Mouse (Mus musculus): ENCODE measurements at regions not wholly inside any gene's neighbourhood (a gene's known extent, or its start where the extent isn't known, plus 50 kb on each side); places are given as distances from the start of the nearest gene placed in this dataset.
"Not testable (repeated sequence)": the region's sequence is repeated elsewhere in the genome, so short reads cannot be mapped to it uniquely, and the experiment has no call there.

DNA sequence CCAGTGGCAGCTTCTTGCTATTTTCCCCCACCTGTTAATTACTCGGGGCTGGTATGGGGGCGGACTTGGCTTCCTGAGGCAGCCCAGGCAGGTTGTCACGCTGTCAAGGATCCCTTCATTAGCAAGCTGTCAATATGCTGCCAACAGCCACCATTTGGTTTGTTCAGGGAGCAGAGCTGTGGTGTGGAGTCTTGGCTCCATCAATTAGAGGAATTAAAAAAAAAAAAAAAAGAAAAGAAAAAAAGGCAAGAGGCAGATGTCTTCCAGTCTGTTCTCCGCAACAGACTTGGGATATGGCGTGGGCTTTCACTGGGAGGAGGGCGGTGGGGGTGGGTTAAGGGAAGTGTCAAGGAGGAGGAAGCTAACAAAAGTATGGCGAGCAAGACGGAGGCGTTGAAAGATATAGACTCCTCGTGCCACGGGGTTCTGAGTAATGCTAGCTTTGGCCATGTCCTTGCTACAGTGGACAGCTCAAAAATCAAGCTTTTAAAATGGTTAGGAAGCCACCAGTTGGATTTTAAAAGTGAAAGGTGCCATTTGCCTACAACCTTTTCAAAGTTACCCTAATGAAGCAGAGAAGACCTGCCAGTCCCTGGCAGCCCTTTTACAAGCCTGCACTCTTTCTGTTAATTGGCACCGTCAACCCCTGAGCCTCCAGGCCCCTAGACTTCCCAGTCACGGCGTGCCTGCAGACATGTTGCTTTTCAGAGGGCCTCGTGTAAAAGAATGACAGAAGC is 530.7 kb downstream of the Pdcd6ip start:
- no peak for DNase-seq (ENCODE audit: low spot score)

DNA sequence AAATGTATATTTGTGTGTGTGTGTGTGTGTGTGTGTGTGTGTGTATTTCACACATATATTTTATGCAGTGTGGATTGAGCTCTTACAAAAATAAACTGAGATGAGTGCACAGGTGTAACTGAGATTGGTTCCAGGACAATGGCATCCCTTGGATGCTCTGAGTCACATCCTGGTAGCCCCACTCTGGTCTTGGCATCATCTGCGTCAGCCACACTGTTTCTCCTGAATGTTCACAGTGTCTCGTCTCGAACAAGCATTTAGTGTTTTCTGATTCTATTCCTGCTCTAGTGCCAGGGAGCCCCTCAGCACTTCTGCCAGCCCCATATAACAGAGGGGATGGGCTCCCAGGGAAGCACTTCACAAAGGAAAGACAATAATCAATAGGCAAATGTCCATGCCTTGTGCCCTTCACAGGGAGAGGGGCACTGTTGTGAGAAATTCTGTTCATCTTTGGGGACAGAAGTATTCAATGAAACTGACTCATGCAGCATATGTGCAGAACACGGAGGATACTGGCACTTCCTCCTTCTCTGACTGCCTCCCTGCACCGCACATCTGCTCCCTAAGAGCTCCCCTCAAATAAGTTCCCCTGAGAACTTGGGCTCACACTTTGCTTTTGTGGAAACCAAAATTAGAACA is 536.2 kb downstream of the Pdcd6ip start:
- DNase-seq (ENCODE audit: low spot score): no peak

DNA sequence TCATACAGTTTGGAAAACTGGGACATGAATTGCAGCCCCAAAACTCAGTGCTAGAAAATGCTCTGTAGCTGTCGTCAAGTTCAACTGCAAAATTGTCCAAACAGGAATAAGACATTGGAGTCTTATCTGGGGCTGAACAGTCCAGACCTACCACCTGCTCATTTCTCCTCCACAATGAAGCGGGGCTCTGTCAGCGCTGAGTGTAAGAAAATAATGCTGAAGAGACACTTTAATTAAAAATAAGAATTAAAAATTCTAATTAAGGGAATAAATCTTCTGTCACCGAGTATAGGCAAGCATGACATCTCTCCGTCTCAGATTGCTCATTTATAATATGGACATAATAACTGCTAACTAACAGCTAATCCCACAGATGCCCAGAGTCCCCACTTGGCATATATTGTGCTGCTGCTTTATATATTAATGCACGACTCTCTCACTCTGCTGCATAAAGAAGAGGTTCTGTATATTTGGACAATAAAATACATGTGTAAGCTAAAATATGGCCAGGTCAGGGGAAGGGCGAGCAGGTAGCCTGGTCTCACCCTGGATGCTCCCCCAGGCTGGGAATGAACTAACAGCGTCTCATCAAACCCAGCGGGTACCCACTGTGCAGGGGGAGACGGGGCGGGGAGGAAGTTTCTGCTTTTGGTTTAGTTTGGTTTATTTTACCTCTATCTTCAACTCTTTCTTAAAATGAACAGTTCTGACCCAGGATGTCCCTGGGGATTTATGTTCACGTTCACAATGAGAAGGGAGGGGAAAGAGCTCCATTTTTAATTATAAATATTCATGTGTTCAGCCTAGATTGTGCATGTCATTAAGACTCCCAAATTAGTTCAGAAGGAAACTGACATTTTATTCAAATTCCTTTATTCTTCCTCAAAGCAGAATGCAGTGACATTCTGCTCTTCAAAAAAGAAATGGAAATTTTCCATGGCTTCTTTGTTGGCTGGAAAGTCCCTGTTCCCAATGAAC is 544.9 kb downstream of the Pdcd6ip start:
- DNase-seq (ENCODE audit: low spot score): no peak

DNA sequence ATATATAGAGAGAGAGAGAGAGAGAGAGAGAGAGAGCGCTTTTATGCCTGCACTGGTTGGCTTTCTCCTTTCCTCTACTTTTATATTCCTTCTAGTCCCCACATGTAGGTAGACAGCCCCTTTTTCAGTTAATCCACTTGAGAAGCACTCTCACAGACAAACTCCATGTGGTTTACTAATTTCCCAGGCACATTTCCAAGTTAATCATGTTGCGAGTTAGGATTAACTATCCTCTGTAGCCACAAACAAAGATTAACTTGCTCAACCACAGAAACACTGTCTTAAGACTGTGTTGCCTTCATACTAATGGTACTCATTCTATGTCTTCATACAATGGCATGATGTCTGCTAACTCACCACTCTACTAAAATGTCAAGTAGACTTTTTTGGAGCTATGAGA is 548.0 kb downstream of the Pdcd6ip start:
- DNase-seq (ENCODE audit: low spot score): no peak

DNA sequence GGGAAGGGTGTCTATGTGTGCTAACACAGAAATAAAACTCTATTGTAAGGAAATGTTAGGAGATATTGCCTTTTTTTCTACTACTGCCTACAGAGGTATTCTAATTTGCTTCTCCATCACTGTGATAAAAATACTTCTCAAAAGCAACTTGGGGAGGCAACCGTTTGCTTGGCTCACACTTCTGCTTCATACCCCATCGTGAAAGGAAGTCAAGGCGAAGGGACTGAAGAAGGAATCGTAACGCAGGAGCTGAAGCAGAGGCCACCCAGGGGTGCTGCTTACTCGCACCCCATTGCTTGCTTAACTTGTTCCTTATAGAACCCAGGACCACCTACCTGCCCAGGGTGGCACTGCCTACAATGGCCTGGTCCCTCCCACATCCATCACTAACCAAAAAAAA is 550.0 kb downstream of the Pdcd6ip start:
- no peak for DNase-seq (ENCODE audit: low spot score)

DNA sequence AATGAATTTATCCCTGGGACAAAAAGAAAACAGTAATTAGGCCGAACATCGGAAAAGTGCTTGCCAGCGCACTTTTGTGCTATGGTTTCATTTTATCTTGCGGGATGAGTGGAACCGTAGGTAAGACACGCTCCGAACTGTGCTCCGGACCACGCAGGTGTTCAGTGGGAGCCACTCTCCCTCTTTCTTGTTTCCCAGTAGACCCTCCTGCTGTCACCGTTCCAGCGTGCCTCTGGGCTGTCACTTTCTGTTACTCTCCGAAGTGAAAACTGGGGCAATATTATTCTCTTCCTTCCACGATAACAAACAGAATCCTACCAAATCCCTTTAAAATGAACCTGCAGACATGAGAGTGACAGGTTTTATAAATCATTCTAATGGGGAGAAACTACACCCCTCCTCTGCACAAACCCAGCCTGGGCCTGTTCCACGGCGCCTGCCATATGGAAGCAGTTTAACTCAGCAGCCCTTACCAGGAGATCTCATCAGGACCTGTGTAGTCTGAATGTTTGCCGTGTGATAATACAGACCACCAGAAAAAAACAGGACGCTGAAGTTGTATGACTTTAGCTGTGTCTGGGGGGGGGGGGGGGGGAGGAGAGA is 550.5 kb downstream of the Pdcd6ip start:
- no peak for DNase-seq (ENCODE audit: low spot score)

DNA sequence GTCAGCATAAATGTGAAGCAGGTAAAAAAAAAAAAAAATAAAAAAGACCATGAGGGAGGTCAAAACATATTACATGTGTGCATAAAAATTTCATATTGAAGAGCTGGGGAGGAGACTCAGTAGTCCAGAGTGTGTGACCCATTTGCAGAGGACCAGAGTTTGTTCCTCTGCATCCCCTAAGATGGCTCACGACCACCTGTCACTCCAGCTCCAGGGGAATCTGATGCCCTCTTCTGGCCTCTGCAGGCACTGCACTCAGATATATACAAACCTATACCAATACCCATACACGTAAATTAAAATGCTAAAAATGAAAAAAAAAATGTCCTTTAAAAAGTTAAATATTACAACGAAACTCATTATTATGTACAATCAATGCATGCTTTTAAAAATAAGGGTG is 551.4 kb downstream of the Pdcd6ip start:
- no peak for DNase-seq (ENCODE audit: low spot score)

DNA sequence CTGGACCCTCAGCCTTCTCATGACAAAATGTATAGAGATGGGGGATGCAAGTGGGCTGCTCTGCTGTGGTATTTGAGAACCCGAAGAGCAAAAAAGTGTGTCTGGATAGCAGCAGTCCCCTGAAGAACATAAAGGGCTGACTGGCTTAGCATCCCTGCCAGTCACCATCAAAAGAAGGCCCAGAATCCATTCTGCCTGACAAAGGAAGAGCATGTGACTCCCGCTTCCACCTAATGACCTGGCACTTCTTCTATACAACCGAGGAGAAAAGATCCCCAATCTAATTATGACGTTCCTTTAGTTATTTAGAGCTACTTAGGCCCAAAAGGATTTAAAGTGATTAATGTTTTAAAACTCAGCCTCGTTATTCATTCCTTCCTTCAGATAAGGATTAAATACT is 559.0 kb downstream of the Pdcd6ip start:
- no peak for DNase-seq (ENCODE audit: low spot score)

DNA sequence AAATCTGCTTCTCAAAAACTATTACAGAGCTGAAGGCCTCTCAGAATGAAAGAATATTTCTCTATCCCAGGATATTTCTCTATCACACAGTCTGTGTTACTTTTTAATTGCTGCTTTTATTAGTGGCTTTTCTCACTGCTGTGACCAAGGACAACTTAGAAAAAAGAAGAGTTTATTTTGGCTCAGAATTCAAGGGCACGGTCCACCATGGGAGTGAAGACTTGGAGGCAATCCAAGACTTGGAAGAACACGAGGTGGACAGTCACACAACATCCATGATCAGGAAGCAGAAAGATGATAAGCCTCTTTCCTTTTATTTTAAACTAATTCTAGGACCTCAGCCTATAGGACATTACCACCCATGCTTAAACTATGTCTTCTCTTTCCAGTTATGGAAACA is 561.5 kb downstream of the Pdcd6ip start:
- no peak for DNase-seq (ENCODE audit: low spot score)

DNA sequence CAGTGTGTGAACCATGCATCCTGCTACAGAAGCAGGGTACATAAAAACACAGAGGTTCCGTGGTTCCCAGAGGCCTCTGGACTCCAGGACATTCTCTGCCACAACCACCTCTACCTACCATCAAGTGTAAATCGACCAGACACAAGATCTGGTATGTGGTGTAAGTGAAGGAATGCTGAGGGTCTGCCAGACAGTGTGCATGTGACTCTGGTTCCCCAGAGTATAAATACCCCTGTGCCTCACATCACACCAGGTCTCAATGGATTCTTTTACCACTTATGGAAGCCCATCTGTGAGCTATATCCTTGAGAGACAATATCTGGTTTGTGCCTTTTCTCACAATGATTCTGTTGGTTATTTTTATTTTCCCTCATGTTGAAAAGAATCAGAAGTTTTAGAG is 563.0 kb downstream of the Pdcd6ip start:
- no peak for DNase-seq (ENCODE audit: low spot score)

DNA sequence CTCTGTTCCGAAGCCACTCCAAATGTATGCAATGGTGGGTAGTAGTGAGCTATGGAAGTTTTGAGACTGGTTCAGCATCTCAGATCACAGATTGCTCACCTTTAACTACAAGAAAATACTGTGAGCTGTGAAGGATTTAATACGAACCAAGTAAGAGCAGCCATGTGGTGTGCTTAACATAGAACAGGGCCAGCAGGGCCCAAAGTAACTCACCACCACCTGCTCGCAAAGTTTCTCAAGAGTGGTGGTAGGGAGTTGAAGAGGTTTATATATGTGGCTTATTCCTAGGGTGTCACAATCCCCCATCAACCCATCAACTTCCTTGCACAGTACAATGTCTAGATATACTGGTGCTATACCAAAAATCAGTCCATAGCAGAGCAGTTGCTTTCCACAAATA is 573.4 kb downstream of the Pdcd6ip start:
- no peak for DNase-seq (ENCODE audit: low spot score)

DNA sequence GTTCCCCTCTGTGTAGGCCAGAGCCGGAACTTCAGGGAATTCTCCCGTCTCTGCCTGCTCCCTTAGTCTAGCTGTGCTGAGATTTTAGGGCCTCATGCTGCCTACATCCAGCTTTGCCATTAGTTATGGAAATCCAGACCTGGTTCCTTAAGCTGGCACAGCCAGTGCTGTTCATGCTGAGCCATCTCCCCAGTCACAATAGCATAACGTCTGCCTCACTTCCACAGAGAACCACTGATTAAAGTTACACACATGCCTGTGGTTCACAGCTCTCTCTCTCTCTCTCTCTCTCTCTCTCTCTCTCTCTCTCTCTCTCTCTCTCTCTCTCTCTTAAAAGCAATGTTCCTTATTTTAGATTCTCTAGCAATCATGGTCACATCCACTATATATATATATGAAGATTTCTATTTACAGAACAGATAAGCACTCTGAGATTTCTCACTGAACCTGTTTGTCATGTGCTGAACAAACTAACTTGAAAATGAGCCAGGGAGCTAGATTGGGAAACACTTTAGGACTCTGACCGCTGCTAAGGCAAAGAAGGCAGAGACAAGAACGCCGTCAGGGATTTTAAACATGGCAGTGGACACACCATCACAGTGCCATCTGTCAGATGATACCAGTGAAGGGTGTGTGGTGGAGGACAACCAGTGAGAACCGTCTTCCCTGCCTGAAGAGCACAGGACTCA is 584.9 kb downstream of the Pdcd6ip start:
- DNase-seq (ENCODE audit: low spot score): no peak

DNA sequence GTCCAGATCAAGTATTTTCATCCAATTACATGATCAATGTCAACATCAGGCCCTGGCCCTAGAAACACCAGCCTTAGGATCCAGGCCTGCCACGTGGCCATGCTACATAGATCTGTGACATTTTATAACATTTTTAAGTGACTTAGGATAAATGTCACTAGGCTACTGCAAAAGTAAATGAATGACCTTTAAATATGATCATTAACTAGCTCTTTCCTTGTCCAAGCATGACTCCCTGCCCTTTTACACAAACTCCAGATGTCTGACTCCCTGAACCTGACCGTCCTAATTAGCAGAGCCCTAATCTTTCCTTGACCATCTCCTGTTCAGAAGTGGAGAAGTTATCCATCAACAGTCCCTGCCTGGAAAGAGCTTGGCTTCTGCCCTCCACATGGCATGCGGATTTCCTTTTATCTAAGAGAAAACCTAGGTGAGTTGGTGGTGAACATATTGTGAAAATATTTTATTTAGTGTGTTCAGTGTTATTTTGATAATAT is 585.8 kb downstream of the Pdcd6ip start:
- DNase-seq (ENCODE audit: low spot score): no peak

DNA sequence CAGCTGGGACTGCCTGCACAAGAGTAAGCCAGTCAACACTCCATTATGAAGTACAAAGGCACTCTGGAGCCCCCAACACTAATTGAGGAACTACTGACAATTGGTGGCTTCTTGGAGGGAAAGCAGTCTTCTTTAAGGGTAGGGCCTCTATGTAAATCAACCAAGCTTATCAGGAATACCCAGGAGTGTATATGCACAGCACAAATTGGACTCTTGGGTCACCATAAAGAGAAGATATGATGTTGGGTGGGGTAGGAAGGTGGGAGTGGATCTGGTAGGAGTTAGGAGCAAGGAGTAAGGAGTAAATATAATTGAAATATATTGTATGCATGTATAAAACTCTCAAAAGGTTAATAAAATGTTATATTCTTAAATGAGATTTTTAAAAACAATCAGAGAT is 587.7 kb downstream of the Pdcd6ip start:
- no peak for DNase-seq (ENCODE audit: low spot score)

DNA sequence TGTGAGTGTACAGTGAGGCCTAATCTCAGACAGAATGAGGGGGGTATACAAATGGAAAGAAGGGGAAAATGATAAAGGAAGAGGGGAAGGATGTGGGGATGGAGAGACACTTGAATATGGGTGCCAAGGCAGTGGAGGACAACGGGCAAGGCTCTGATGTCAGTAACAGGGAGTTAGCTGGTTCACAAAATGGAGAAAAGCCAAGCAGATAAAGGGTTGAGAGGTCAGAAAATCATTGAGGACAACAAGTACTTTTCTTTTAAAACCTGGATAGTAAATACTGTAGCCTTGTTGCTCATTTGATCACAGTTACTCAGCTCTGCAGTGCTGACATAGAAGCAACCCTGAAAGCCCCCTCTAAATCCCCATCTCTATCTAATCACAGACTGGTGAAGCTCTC is 588.3 kb downstream of the Pdcd6ip start:
- no peak for DNase-seq (ENCODE audit: low spot score)

DNA sequence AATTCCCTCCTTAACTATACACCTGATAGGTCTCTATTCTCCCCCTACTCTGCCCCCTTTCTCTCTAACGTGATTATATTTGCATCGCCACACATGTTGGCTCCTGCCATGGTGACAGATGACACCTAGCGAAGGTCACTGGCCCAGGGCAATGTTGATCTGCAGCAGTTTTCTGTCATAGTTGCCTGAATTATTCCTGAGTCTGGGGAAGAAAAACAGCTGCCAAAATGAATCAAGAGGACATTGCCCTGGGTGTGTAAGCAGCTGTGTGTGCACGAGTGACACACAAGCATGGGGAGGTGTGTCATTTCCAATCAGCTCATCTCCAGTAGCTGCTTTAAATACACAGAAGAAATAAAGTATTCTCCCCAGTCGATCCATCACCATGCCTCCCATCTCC is 592.5 kb downstream of the Pdcd6ip start:
- DNase-seq (ENCODE audit: low spot score): no peak

DNA sequence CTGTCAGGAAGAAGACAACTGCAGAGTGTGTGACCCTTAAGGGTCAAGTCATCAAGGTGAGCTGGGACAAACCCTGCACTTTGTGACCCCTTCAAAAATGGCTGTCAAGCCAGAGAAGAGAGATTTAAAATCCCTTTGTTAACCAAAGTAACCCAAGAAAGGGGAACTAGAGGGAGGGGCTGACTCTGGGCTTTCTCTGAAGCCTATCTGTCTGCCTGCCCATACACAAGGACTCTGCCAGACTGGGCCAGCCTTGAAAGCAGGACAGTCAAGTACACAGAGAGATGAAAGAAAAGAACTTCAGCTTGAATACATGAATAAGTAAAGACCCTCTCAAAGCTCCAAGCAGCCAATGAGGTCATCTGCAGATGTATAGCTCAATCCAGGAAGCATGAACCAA is 595.3 kb downstream of the Pdcd6ip start:
- no peak for DNase-seq (ENCODE audit: low spot score)

DNA sequence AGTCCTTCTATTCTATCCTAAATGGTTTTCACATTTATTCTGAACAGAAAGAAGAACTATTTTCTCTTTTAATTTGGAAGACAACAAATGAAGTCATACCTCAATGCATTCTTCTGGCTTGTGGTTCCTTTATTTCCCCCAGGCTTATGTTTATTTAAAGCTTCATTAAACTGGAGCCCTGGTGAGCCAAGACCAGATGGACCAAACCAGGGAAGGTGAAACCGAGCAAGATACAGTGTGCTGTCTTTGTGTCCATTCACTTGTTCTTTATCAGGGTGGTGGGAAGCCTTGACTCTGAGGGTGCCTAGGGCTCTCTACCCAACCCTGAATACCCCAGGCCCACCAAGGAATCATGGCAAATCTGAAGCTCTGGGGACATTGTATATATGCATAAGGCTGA is 606.3 kb downstream of the Pdcd6ip start:
- no peak for DNase-seq (ENCODE audit: low spot score)

DNA sequence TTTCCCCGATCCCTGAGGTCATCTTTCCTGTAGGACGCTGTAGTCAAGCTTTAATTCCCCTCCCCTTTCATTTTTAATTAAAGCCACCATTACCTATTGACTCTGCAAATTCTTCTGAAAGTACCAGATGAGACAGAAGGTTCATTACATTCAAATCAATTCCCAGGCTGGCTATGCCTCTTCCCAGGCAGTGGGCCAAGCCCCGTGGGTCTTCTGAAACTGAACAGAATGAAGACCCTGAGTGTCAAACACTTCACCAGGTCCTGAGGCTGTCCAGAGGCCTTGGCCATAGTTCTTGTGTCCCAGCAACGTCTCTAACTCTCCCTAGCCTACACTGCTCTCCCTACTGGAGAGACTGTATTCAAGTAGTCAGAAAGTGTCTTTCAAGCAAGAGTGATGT is 607.4 kb downstream of the Pdcd6ip start:
- DNase-seq (ENCODE audit: low spot score): no peak

DNA sequence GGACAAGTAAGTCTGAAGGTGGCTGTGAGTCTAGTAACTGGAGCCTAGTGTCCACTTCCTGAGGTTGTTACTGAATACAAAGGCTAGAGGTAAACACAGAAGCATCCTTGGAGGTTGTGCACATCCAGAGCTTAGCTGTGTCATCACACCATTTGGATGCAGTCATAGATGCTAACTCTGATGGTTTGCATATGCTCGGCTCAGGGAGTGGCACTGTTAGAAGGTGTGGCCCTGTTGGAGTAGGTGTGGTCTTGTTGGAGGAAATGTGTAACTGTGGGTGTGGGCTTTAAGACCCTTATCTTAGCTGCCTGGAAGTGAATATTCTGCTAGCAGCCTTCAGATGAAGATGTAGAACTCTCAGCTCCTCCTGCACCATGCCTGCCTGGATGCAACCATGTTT is 612.6 kb downstream of the Pdcd6ip start:
- DNase-seq (ENCODE audit: low spot score): not testable (repeated sequence)

DNA sequence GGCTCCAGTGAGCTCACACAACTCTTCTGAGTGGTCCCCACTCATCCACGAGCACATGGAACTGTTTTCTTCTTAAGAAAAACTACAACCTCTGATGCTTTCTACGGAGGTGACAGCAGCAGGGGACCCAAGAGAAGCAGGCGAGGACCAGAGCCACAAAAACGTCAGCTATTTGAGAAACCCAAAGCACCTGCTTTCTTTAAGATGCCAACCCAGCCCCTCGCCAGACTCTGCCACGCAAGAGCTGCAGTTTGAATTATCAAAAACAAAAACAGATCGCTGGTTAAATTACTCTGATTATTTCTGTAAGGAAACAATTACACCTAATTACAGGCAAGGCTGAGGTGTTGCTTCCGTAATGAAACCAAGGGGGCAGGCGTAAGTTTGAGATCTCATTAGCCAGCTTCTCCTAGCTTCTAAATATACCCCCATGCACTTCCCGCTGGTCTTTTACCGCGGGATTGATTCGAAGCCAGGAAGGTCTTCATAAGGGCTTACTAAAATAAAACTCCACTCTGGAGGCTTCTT is 614.1 kb downstream of the Pdcd6ip start:
- DNase-seq (ENCODE audit: low spot score): no peak

Measured in ovary, postnatal 10 days (tissue).